Mouse (Mus musculus) lung, embryonic 15.5 days (tissue): ENCODE data around the gene Gbx2. TPM values are rescaled to one million over a fixed set of nuclear protein-coding genes. Genes with fewer than 3 reads are reported as not detected.

Source experiments
- ATAC-seq: fragments of 200-750 bp; cut with Nextera tagmentation; 2 replicates; pipeline ENCODE4 v1.8.0; 2017; ENCODE audit warnings: moderate number of reproducible peaks, borderline replicate concordance; ENCODE audit not compliant: low FRiP score, low TSS enrichment; ENCODE audit errors: extremely low read depth
- H3K27ac ChIP-seq: fragments of 300-500 bp; sonication (generic); 2 replicates; pipeline ENCODE4 v1.5.1; 2015; ENCODE audit warnings: moderate library complexity, mild to moderate bottlenecking, inconsistent platforms
- H3K27me3 ChIP-seq: fragments of 300-500 bp; sonication (generic); 2 replicates; pipeline ENCODE4 v1.6.1; 2015; ENCODE audit warnings: inconsistent platforms
- H3K36me3 ChIP-seq: fragments of 300-500 bp; sonication (generic); 2 replicates; pipeline ENCODE4 v1.6.1; 2015; ENCODE audit warnings: inconsistent platforms
- H3K4me1 ChIP-seq: fragments of 300-500 bp; sonication (generic); 2 replicates; pipeline ENCODE4 v1.6.1; 2015; ENCODE audit warnings: inconsistent platforms
- H3K4me2 ChIP-seq: fragments of 300-500 bp; sonication (generic); 2 replicates; pipeline ENCODE4 v1.6.1; 2015; ENCODE audit warnings: inconsistent platforms, mild to moderate bottlenecking, moderate library complexity
- H3K4me3 ChIP-seq: fragments of 300-500 bp; sonication (generic); 2 replicates; pipeline ENCODE4 v1.5.1; 2015; ENCODE audit warnings: mild to moderate bottlenecking, inconsistent platforms
- H3K9ac ChIP-seq: fragments of 300-500 bp; sonication (generic); 2 replicates; pipeline ENCODE4 v1.6.1; 2015; ENCODE audit warnings: inconsistent platforms
- H3K9me3 ChIP-seq: fragments of 300-500 bp; sonication (generic); 2 replicates; pipeline ENCODE4 v1.6.1; 2016; ENCODE audit warnings: inconsistent platforms
- WGBS: fragments of 180-500 bp; shearing (Covaris S2); methylation state at CpG from one replicate; pipeline ENCODE4 v1.1.7; 2015; 5-methylcytosine and 5-hydroxymethylcytosine counted together
- polyA plus RNA-seq: library from polyadenylated mRNA; unstranded; fragments of >200 nt; fragmentation: Nextera tagmentation; extraction: Ambion mirVana; gene quantifications from 2 replicates; pipeline ENCODE4 v1.2.1, GENCODE M21; 2015

The Gbx2 gene
- polyA plus RNA-seq, 1 experiment from 2014 or later, result 0.16 TPM

- peaks cover 36% of the 10 kb centered on the region for H3K27me3 ChIP-seq
- no peak overlapping the region for H3K4me2 ChIP-seq
- 75% methylated on average over 4 of the region's 4 CpGs for WGBS
- H3K9me3 ChIP-seq, result no peaks in the 10 kb centered on the region
- no peak overlapping the region for H3K27ac ChIP-seq
- no peak for ATAC-seq
- 0 out of 2 replicates have a peak, but pooled peaks cover 3% of the 10 kb centered on the region for H3K4me1 ChIP-seq
- H3K4me3 ChIP-seq, result no peak overlapping the region
- no peaks in the 10 kb centered on the region for H3K36me3 ChIP-seq
- no peak overlapping the region for H3K9ac ChIP-seq
These were observed 28.4 kb upstream of the Gbx2 start for GRCm38 (mm10) chr1:89959393-89959792.

GRCm38 (mm10) chr1:89943202-89943601 is 12.2 kb upstream of the Gbx2 start:
- no peak overlapping the region for H3K27ac ChIP-seq
- H3K9me3 ChIP-seq, result no peaks in the 10 kb centered on the region
- 3% methylated on average over 16 of the region's 16 CpGs for WGBS
- no peak overlapping the region for H3K4me3 ChIP-seq
- peaks cover 16% of the 10 kb centered on the region for H3K4me1 ChIP-seq
- H3K27me3 ChIP-seq, result peaks cover 89% of the 10 kb centered on the region
- H3K9ac ChIP-seq, result no peak overlapping the region
- ATAC-seq, result no peak
- H3K36me3 ChIP-seq, result no peaks in the 10 kb centered on the region
- H3K4me2 ChIP-seq, result no peak overlapping the region

GRCm38 (mm10) chr1:89942395-89942976 is 11.5 kb upstream of the Gbx2 start:
- Histone ChIP-seq H3K27ac (no peak overlapping the region), H3K4me2 (peak overlapping the region; percentile 43), H3K27me3 (peaks cover 90% of the 10 kb centered on the region), H3K9ac (no peak overlapping the region), H3K36me3 (no peaks in the 10 kb centered on the region), H3K9me3 (no peaks in the 10 kb centered on the region), H3K4me3 (peak overlapping the region; percentile 14; the same call in 1 of the 2 replicates), H3K4me1 (peaks cover 16% of the 10 kb centered on the region)
- no peak for ATAC-seq
- 7% methylated on average over 15 of the region's 15 CpGs for WGBS

- no peak for ATAC-seq
- peak overlapping the region; percentile 43 for H3K4me2 ChIP-seq
- H3K9ac ChIP-seq, result no peak overlapping the region
- under 1% methylated on average over 40 of the region's 40 CpGs for WGBS
- no peaks in the 10 kb centered on the region for H3K9me3 ChIP-seq
- peaks cover 93% of the 10 kb centered on the region for H3K27me3 ChIP-seq
- H3K4me3 ChIP-seq, result peak overlapping the region; percentile 14
- peaks cover 16% of the 10 kb centered on the region for H3K4me1 ChIP-seq
- no peaks in the 10 kb centered on the region for H3K36me3 ChIP-seq
- H3K27ac ChIP-seq, result no peak overlapping the region
These were observed 10.9 kb upstream of the Gbx2 start for GRCm38 (mm10) chr1:89941701-89942381.

- Histone ChIP-seq H3K9me3 (no peaks in the 10 kb centered on the region), H3K36me3 (no peaks in the 10 kb centered on the region), H3K27me3 (peaks cover 97% of the 10 kb centered on the region), H3K9ac (no peak overlapping the region), H3K4me3 (no peak overlapping the region; the same call in 1 of the 2 replicates), H3K4me1 (peaks cover 16% of the 10 kb centered on the region), H3K27ac (no peak overlapping the region), H3K4me2 (no peak overlapping the region)
- WGBS, result 19% methylated on average over 15 of the region's 15 CpGs
- no peak for ATAC-seq
These were observed 10.1 kb upstream of the Gbx2 start for GRCm38 (mm10) chr1:89940961-89941524.

- peak; percentile 47; the same call in 1 of the 2 replicates for ATAC-seq
- Histone ChIP-seq H3K9me3 (no peaks in the 10 kb centered on the region), H3K27me3 (peaks cover 97% of the 10 kb centered on the region), H3K4me1 (peaks cover 16% of the 10 kb centered on the region), H3K27ac (no peak overlapping the region), H3K4me2 (peak overlapping the region; percentile 43), H3K9ac (no peak overlapping the region), H3K36me3 (no peaks in the 10 kb centered on the region), H3K4me3 (no peak overlapping the region)
- WGBS, result 5% methylated on average over 30 of the region's 34 CpGs
These were observed 9.2 kb upstream of the Gbx2 start for GRCm38 (mm10) chr1:89939981-89940726.

- Histone ChIP-seq H3K27ac (no peak overlapping the region), H3K4me2 (no peak overlapping the region), H3K9ac (no peak overlapping the region), H3K4me3 (no peak overlapping the region), H3K36me3 (no peaks in the 10 kb centered on the region), H3K27me3 (peaks cover 98% of the 10 kb centered on the region), H3K9me3 (no peaks in the 10 kb centered on the region), H3K4me1 (peaks cover 16% of the 10 kb centered on the region)
- 0 out of 2 replicates have a peak, but pooled peaks have one; percentile 6 for ATAC-seq
- 26% methylated on average over 16 of the region's 16 CpGs for WGBS
These were observed 8.6 kb upstream of the Gbx2 start for GRCm38 (mm10) chr1:89939596-89939960.

GRCm38 (mm10) chr1:89938884-89939595 is 8.1 kb upstream of the Gbx2 start:
- Histone ChIP-seq H3K27me3 (peaks cover 98% of the 10 kb centered on the region), H3K36me3 (no peaks in the 10 kb centered on the region), H3K27ac (no peak overlapping the region), H3K9ac (no peak overlapping the region), H3K4me1 (peaks cover 16% of the 10 kb centered on the region), H3K9me3 (no peaks in the 10 kb centered on the region), H3K4me2 (no peak overlapping the region), H3K4me3 (no peak overlapping the region)
- WGBS, result 31% methylated on average over 16 of the region's 16 CpGs
- ATAC-seq, result no peak

- Histone ChIP-seq H3K27ac (no peak overlapping the region), H3K4me2 (no peak overlapping the region), H3K4me3 (no peak overlapping the region), H3K9ac (no peak overlapping the region), H3K9me3 (no peaks in the 10 kb centered on the region), H3K36me3 (no peaks in the 10 kb centered on the region), H3K4me1 (peaks cover 14% of the 10 kb centered on the region), H3K27me3 (peaks cover 99% of the 10 kb centered on the region)
- WGBS, result 5% methylated on average over 27 of the region's 29 CpGs
- no peak for ATAC-seq
These were observed 4.7 kb upstream of the Gbx2 start for GRCm38 (mm10) chr1:89935493-89936348.

GRCm38 (mm10) chr1:89934316-89935260 is 3.6 kb upstream of the Gbx2 start:
- WGBS, result 8% methylated on average over 19 of the region's 19 CpGs
- no peak overlapping the region for H3K27ac ChIP-seq
- no peaks in the 10 kb centered on the region for H3K36me3 ChIP-seq
- no peak for ATAC-seq
- no peak overlapping the region for H3K4me3 ChIP-seq
- H3K27me3 ChIP-seq, result peaks cover 100% of the 10 kb centered on the region
- H3K9me3 ChIP-seq, result no peaks in the 10 kb centered on the region
- H3K9ac ChIP-seq, result no peak overlapping the region
- H3K4me2 ChIP-seq, result no peak overlapping the region
- peaks cover 18% of the 10 kb centered on the region for H3K4me1 ChIP-seq
